Mouse (Mus musculus) CD4-positive, CD25-positive, alpha-beta regulatory T cell, adult 2 months (primary cell): ENCODE measurements around the gene Tom1l1.
"Not testable (repeated sequence)": the region's sequence is repeated elsewhere in the genome, so short reads cannot be mapped to it uniquely, and the experiment has no call there.

Source experiments
- DNase-seq: peaks from one replicate; pipeline ENCODE4 v3.0.0-alpha.2; 2012; ENCODE audit warnings: low read depth, low spot score

Gene Tom1l1

GRCm38 (mm10) chr11:90687460-90688416, at the start of gene Tom1l1:
Gene Tom1l1, minus strand, starts transcription at chr11:90688366.
- no peak for DNase-seq

- DNase-seq = no peak
Observed at GRCm38 (mm10) chr11:90733575-90733974, 45.4 kb upstream of the Tom1l1 start.

GRCm38 (mm10) chr11:90727354-90728125, 39.4 kb upstream of the Tom1l1 start:
- DNase-seq = no peak

GRCm38 (mm10) chr11:90726730-90727129, 38.6 kb upstream of the Tom1l1 start:
- no peak for DNase-seq

- DNase-seq = no peak
Observed at GRCm38 (mm10) chr11:90722304-90722703, 34.1 kb upstream of the Tom1l1 start.

GRCm38 (mm10) chr11:90717719-90718118, 29.6 kb upstream of the Tom1l1 start:
- DNase-seq = no peak

GRCm38 (mm10) chr11:90711596-90711995, 23.4 kb upstream of the Tom1l1 start:
- DNase-seq = no peak

GRCm38 (mm10) chr11:90707134-90707533, 19.0 kb upstream of the Tom1l1 start:
- DNase-seq = not testable (repeated sequence)

GRCm38 (mm10) chr11:90697480-90698240, 9.5 kb upstream of the Tom1l1 start:
- peak; percentile 58 for DNase-seq

GRCm38 (mm10) chr11:90695811-90696210, 7.6 kb upstream of the Tom1l1 start:
- no peak for DNase-seq

GRCm38 (mm10) chr11:90694206-90694605, 6.0 kb upstream of the Tom1l1 start:
- no peak for DNase-seq

GRCm38 (mm10) chr11:90690361-90690760, 2.2 kb upstream of the Tom1l1 start:
- DNase-seq = no peak

GRCm38 (mm10) chr11:90687040-90687439, 1.1 kb downstream of the Tom1l1 start:
- DNase-seq = no peak

- DNase-seq = no peak
Observed at GRCm38 (mm10) chr11:90686287-90687025, 1.7 kb downstream of the Tom1l1 start.

- DNase-seq = no peak
Observed at GRCm38 (mm10) chr11:90685196-90685595, 3.0 kb downstream of the Tom1l1 start.

GRCm38 (mm10) chr11:90684765-90685164, 3.4 kb downstream of the Tom1l1 start:
- no peak for DNase-seq

GRCm38 (mm10) chr11:90681171-90681570, 7.0 kb downstream of the Tom1l1 start:
- DNase-seq = no peak

GRCm38 (mm10) chr11:90678582-90678981, 9.6 kb downstream of the Tom1l1 start:
- DNase-seq = no peak

- no peak for DNase-seq
Observed at GRCm38 (mm10) chr11:90677771-90678288, 10.3 kb downstream of the Tom1l1 start.

GRCm38 (mm10) chr11:90677027-90677426, 11.1 kb downstream of the Tom1l1 start:
- DNase-seq = no peak
